Mouse (Mus musculus) kidney, postnatal 10 days (tissue): ENCODE data around the gene Olfr658.

ENCODE experiments used
- DNase-seq: peaks from one replicate; pipeline ENCODE4 v3.0.0; 2021; ENCODE audit warnings: mixed read lengths

The Olfr658 gene

GRCm38 (mm10) chr7:104646841-104647482, at the start of gene Olfr658:
Gene Olfr658 (minus strand): TSS chr7:104647305.
- peak; percentile 48 for DNase-seq

GRCm38 (mm10) chr7:104686201-104686600, 39.1 kb upstream of the Olfr658 start, which contains the start of gene Olfr661:
Gene Olfr661 (plus strand): TSS chr7:104686501.
- DNase-seq, result no peak

- DNase-seq, result no peak
Measured at GRCm38 (mm10) chr7:104666453-104666852, 19.3 kb upstream of the Olfr658 start, which contains the start of gene Olfr659. Gene Olfr659 (plus strand): TSS chr7:104666753.

GRCm38 (mm10) chr7:104624494-104624893, 22.6 kb downstream of the Olfr658 start, which contains the start of gene Olfr657:
Gene Olfr657 (plus strand): TSS chr7:104624794.
- no peak for DNase-seq

- no peak for DNase-seq
Measured at GRCm38 (mm10) chr7:104613655-104614054, 33.5 kb downstream of the Olfr658 start, which contains the start of gene Olfr656. Gene Olfr656 (plus strand): TSS chr7:104613955.

- DNase-seq, result no peak
Measured at GRCm38 (mm10) chr7:104604727-104605126, 42.4 kb downstream of the Olfr658 start.

GRCm38 (mm10) chr7:104603173-104603572, 43.9 kb downstream of the Olfr658 start:
- DNase-seq, result peak; percentile 48

- no peak for DNase-seq
Measured at GRCm38 (mm10) chr7:104601679-104602078, 45.4 kb downstream of the Olfr658 start, which contains the start of gene Olfr655. Gene Olfr655 (minus strand): TSS chr7:104601779.
